Mouse (Mus musculus) lung, postnatal 10 days (tissue): ENCODE data around the gene Kyat1.
"Not testable (repeated sequence)": the region's sequence is repeated elsewhere in the genome, so short reads cannot be mapped to it uniquely, and the experiment has no call there.

Experiments used
- DNase-seq: peaks from one replicate; pipeline ENCODE4 v3.0.0; 2021

Kyat1 gene

GRCm38 (mm10) chr2:30212951-30213350, 7.3 kb upstream of the Kyat1 start:
- DNase-seq = peak; percentile 58

GRCm38 (mm10) chr2:30212169-30212545, 6.5 kb upstream of the Kyat1 start:
- no peak for DNase-seq

- DNase-seq = no peak
Measured at GRCm38 (mm10) chr2:30211408-30212168, 5.9 kb upstream of the Kyat1 start.

GRCm38 (mm10) chr2:30207886-30208285, 2.2 kb upstream of the Kyat1 start:
- DNase-seq = no peak

GRCm38 (mm10) chr2:30207401-30207800, 1.8 kb upstream of the Kyat1 start:
- no peak for DNase-seq

- DNase-seq = peak; percentile 42
Measured at GRCm38 (mm10) chr2:30205255-30205628, 405 bp downstream of the Kyat1 start.

- DNase-seq = peak; percentile 61
Measured at GRCm38 (mm10) chr2:30203439-30203838, 2.2 kb downstream of the Kyat1 start.

- no peak for DNase-seq
Measured at GRCm38 (mm10) chr2:30200388-30200925, 5.2 kb downstream of the Kyat1 start.

GRCm38 (mm10) chr2:30199984-30200383, 5.7 kb downstream of the Kyat1 start:
- DNase-seq = no peak

- DNase-seq = no peak
Measured at GRCm38 (mm10) chr2:30198021-30198420, 7.6 kb downstream of the Kyat1 start.

GRCm38 (mm10) chr2:30194656-30195055, 11.0 kb downstream of the Kyat1 start:
- no peak for DNase-seq

GRCm38 (mm10) chr2:30191790-30192580, 13.7 kb downstream of the Kyat1 start:
- DNase-seq = no peak

GRCm38 (mm10) chr2:30185681-30186080, 20.0 kb downstream of the Kyat1 start:
- no peak for DNase-seq

GRCm38 (mm10) chr2:30185276-30185675, 20.4 kb downstream of the Kyat1 start:
- no peak for DNase-seq

- DNase-seq = no peak
Measured at GRCm38 (mm10) chr2:30183721-30184120, 21.9 kb downstream of the Kyat1 start.

GRCm38 (mm10) chr2:30182424-30182823, 23.2 kb downstream of the Kyat1 start:
- DNase-seq = no peak

- DNase-seq = not testable (repeated sequence)
Measured at GRCm38 (mm10) chr2:30178711-30179110, 26.9 kb downstream of the Kyat1 start.

GRCm38 (mm10) chr2:30177700-30178675, 27.7 kb downstream of the Kyat1 start, which contains the start of gene Spout1:
TSS of gene Spout1 (minus strand) at chr2:30178459.
- DNase-seq = peak; percentile 98

GRCm38 (mm10) chr2:30176561-30176960, 29.1 kb downstream of the Kyat1 start:
- no peak for DNase-seq

- no peak for DNase-seq
Measured at GRCm38 (mm10) chr2:30175897-30176296, 29.8 kb downstream of the Kyat1 start.

GRCm38 (mm10) chr2:30173541-30174240, 32.0 kb downstream of the Kyat1 start:
- DNase-seq = no peak

- no peak for DNase-seq
Measured at GRCm38 (mm10) chr2:30171997-30172382, 33.7 kb downstream of the Kyat1 start.
